Mouse (Mus musculus) limb, embryonic 15.5 days (tissue): ENCODE results near the gene Mtmr3. TPM values are rescaled to one million over a fixed set of nuclear protein-coding genes. Genes with fewer than 3 reads are reported as not detected.

ENCODE experiments used
- ATAC-seq: fragments of 200-750 bp; cut with Nextera tagmentation; 2 replicates; pipeline ENCODE4 v1.8.0; 2017; ENCODE audit warnings: low read depth, moderate TSS enrichment; ENCODE audit not compliant: insufficient number of reproducible peaks, low FRiP score, low TSS enrichment
- H3K27ac ChIP-seq: fragments of 300-500 bp; sonication (generic); 2 replicates; pipeline ENCODE4 v1.5.1; 2015; ENCODE audit warnings: moderate library complexity, mild to moderate bottlenecking, inconsistent platforms
- H3K27me3 ChIP-seq: fragments of 300-500 bp; sonication (generic); 2 replicates; pipeline ENCODE4 v1.6.1; 2015; ENCODE audit warnings: inconsistent platforms
- H3K36me3 ChIP-seq: fragments of 300-500 bp; sonication (generic); 2 replicates; pipeline ENCODE4 v1.6.1; 2015; ENCODE audit warnings: inconsistent platforms
- H3K4me1 ChIP-seq: fragments of 300-500 bp; sonication (generic); 2 replicates; pipeline ENCODE4 v1.6.1; 2015; ENCODE audit warnings: inconsistent platforms
- H3K4me2 ChIP-seq: fragments of 300-500 bp; sonication (generic); 2 replicates; pipeline ENCODE4 v1.6.1; 2015; ENCODE audit warnings: mild to moderate bottlenecking, inconsistent platforms
- H3K4me3 ChIP-seq: fragments of 300-500 bp; sonication (generic); 2 replicates; pipeline ENCODE4 v1.5.1; 2015; ENCODE audit warnings: mild to moderate bottlenecking, inconsistent platforms
- H3K9ac ChIP-seq: fragments of 300-500 bp; sonication (generic); 2 replicates; pipeline ENCODE4 v1.6.1; 2015; ENCODE audit warnings: inconsistent platforms
- H3K9me3 ChIP-seq: fragments of 300-500 bp; sonication (generic); 2 replicates; pipeline ENCODE4 v1.6.1; 2016; ENCODE audit warnings: inconsistent platforms
- WGBS: fragments of 180-500 bp; shearing (Covaris S2); methylation state at CpG from one replicate; pipeline ENCODE4 v1.1.7; 2015; 5-methylcytosine and 5-hydroxymethylcytosine counted together
- polyA plus RNA-seq: library from polyadenylated mRNA; unstranded; fragments of >200 nt; fragmentation: Nextera tagmentation; extraction: Ambion mirVana; gene quantifications from 2 replicates; pipeline ENCODE4 v1.2.1, GENCODE M21; 2015

Mtmr3 gene
- 23.9 and 26.6 TPM in 2 replicates for polyA plus RNA-seq

- H3K4me2 ChIP-seq: peak within 1 kb of the TSS; percentile 45
- peak within 1 kb of the TSS; percentile 81 for H3K4me3 ChIP-seq
- H3K9me3 ChIP-seq: no peaks in the 10 kb centered on the region
- peak within 1 kb of the TSS; percentile 95 for H3K9ac ChIP-seq
- H3K4me1 ChIP-seq: peaks cover 5% of the 10 kb centered on the region
- no peaks in the 10 kb centered on the region for H3K36me3 ChIP-seq
- H3K27me3 ChIP-seq: no peaks in the 10 kb centered on the region
- WGBS: 3% methylated on average over 52 of the region's 53 CpGs
- H3K27ac ChIP-seq: peak within 1 kb of the TSS; percentile 97
- peak; percentile 90 for ATAC-seq
Measured at GRCm38 (mm10) chr11:4594608-4595500, at the start of gene Mtmr3. TSS of gene Mtmr3 (minus strand) at chr11:4594863.

- H3K9me3 ChIP-seq: no peaks in the 10 kb centered on the region
- 66% methylated on average over 5 of the region's 5 CpGs for WGBS
- no peaks in the 10 kb centered on the region for H3K27me3 ChIP-seq
- no peak overlapping the region for H3K9ac ChIP-seq
- H3K27ac ChIP-seq: no peak overlapping the region
- peaks cover 2% of the 10 kb centered on the region; the same call in 1 of the 2 replicates for H3K4me1 ChIP-seq
- H3K4me2 ChIP-seq: no peak overlapping the region
- no peak overlapping the region for H3K4me3 ChIP-seq
- H3K36me3 ChIP-seq: peaks cover 38% of the 10 kb centered on the region
- no peak for ATAC-seq
Measured at GRCm38 (mm10) chr11:4643722-4644121, 49.1 kb upstream of the Mtmr3 start.

- Histone ChIP-seq H3K36me3 (peaks cover 18% of the 10 kb centered on the region; the same call in 1 of the 2 replicates), H3K4me2 (no peak overlapping the region)
Measured at GRCm38 (mm10) chr11:4641185-4641584, 46.5 kb upstream of the Mtmr3 start.

GRCm38 (mm10) chr11:4638261-4638660 lies 43.6 kb upstream of the Mtmr3 start:
- no peaks in the 10 kb centered on the region for H3K27me3 ChIP-seq
- peaks cover 14% of the 10 kb centered on the region for H3K4me1 ChIP-seq
- H3K4me3 ChIP-seq: peak overlapping the region; percentile 90
- no peak for ATAC-seq
- WGBS: 17% methylated on average over 7 of the region's 7 CpGs
- no peak overlapping the region for H3K27ac ChIP-seq
- H3K9ac ChIP-seq: peak overlapping the region; percentile 55
- H3K4me2 ChIP-seq: peak overlapping the region; percentile 72
- H3K9me3 ChIP-seq: no peaks in the 10 kb centered on the region
- peaks cover 9% of the 10 kb centered on the region; the same call in 1 of the 2 replicates for H3K36me3 ChIP-seq

More at GRCm38 (mm10) chr11:4641185-4641584, 46.5 kb upstream of the Mtmr3 start:
- Histone ChIP-seq H3K4me3 (no peak overlapping the region), H3K27ac (no peak overlapping the region), H3K9me3 (no peaks in the 10 kb centered on the region), H3K4me1 (peaks cover 14% of the 10 kb centered on the region), H3K27me3 (no peaks in the 10 kb centered on the region), H3K9ac (no peak overlapping the region)
- ATAC-seq: no peak

- Histone ChIP-seq H3K27ac (peak within 1 kb of the TSS; percentile 83), H3K27me3 (no peaks in the 10 kb centered on the region), H3K4me2 (peak within 1 kb of the TSS; percentile 72), H3K9ac (peak within 1 kb of the TSS; percentile 55), H3K4me3 (peak within 1 kb of the TSS; percentile 90), H3K9me3 (no peaks in the 10 kb centered on the region), H3K4me1 (peaks cover 14% of the 10 kb centered on the region), H3K36me3 (peaks cover 9% of the 10 kb centered on the region; the same call in 1 of the 2 replicates)
- ATAC-seq: peak; percentile 83
- under 1% methylated on average over 35 of the region's 35 CpGs for WGBS
Measured at GRCm38 (mm10) chr11:4637534-4638234, 43.0 kb upstream of the Mtmr3 start, which contains the start of gene Ascc2. TSS of gene Ascc2 (plus strand) at chr11:4637747.

GRCm38 (mm10) chr11:4636782-4637342 lies 42.2 kb upstream of the Mtmr3 start:
- peak overlapping the region; percentile 72 for H3K4me2 ChIP-seq

GRCm38 (mm10) chr11:4634395-4634794 lies 39.7 kb upstream of the Mtmr3 start:
- H3K9ac ChIP-seq: no peak overlapping the region
- WGBS: 66% methylated on average over 5 of the region's 5 CpGs
- H3K27ac ChIP-seq: no peak overlapping the region
- H3K36me3 ChIP-seq: no peaks in the 10 kb centered on the region
- ATAC-seq: no peak
- no peak overlapping the region for H3K4me2 ChIP-seq
- no peak overlapping the region for H3K4me3 ChIP-seq
- H3K27me3 ChIP-seq: no peaks in the 10 kb centered on the region
- H3K4me1 ChIP-seq: peaks cover 14% of the 10 kb centered on the region
- no peaks in the 10 kb centered on the region for H3K9me3 ChIP-seq

More at GRCm38 (mm10) chr11:4636782-4637342, 42.2 kb upstream of the Mtmr3 start:
- Histone ChIP-seq H3K4me1 (peaks cover 14% of the 10 kb centered on the region), H3K9me3 (no peaks in the 10 kb centered on the region), H3K9ac (no peak overlapping the region), H3K36me3 (peaks cover 5% of the 10 kb centered on the region; the same call in 1 of the 2 replicates), H3K27ac (peak overlapping the region; percentile 83), H3K27me3 (no peaks in the 10 kb centered on the region), H3K4me3 (peak overlapping the region; percentile 90)
- 46% methylated on average over 5 of the region's 5 CpGs for WGBS
- no peak for ATAC-seq

- ATAC-seq: no peak
- Histone ChIP-seq H3K4me1 (peaks cover 10% of the 10 kb centered on the region), H3K27me3 (no peaks in the 10 kb centered on the region), H3K4me2 (no peak overlapping the region), H3K36me3 (no peaks in the 10 kb centered on the region), H3K27ac (no peak overlapping the region), H3K4me3 (no peak overlapping the region), H3K9me3 (no peaks in the 10 kb centered on the region), H3K9ac (no peak overlapping the region)
- WGBS: 34% methylated on average over 2 of the region's 2 CpGs
Measured at GRCm38 (mm10) chr11:4633420-4633819, 38.8 kb upstream of the Mtmr3 start.

GRCm38 (mm10) chr11:4629861-4630280 lies 35.2 kb upstream of the Mtmr3 start:
- Histone ChIP-seq H3K4me2 (no peak overlapping the region), H3K9ac (no peak overlapping the region), H3K4me1 (no peaks in the 10 kb centered on the region; the same call in 1 of the 2 replicates), H3K36me3 (no peaks in the 10 kb centered on the region), H3K27ac (no peak overlapping the region), H3K9me3 (no peaks in the 10 kb centered on the region), H3K4me3 (no peak overlapping the region), H3K27me3 (no peaks in the 10 kb centered on the region)
- no peak for ATAC-seq
- WGBS: 24% methylated on average over 8 of the region's 8 CpGs

GRCm38 (mm10) chr11:4627636-4628035 lies 33.0 kb upstream of the Mtmr3 start:
- WGBS: 60% methylated on average over 7 of the region's 7 CpGs
- Histone ChIP-seq H3K36me3 (no peaks in the 10 kb centered on the region), H3K4me2 (no peak overlapping the region), H3K27me3 (no peaks in the 10 kb centered on the region), H3K4me1 (no peaks in the 10 kb centered on the region; the same call in 1 of the 2 replicates), H3K4me3 (no peak overlapping the region), H3K9ac (no peak overlapping the region), H3K9me3 (no peaks in the 10 kb centered on the region), H3K27ac (no peak overlapping the region)
- ATAC-seq: no peak

GRCm38 (mm10) chr11:4625931-4626330 lies 31.3 kb upstream of the Mtmr3 start:
- H3K4me3 ChIP-seq: no peak overlapping the region
- 78% methylated on average over 7 of the region's 7 CpGs for WGBS
- no peak overlapping the region for H3K9ac ChIP-seq
- H3K36me3 ChIP-seq: no peaks in the 10 kb centered on the region
- ATAC-seq: no peak
- H3K9me3 ChIP-seq: no peaks in the 10 kb centered on the region
- no peak overlapping the region for H3K27ac ChIP-seq
- H3K4me2 ChIP-seq: no peak overlapping the region
- H3K4me1 ChIP-seq: no peaks in the 10 kb centered on the region; the same call in 1 of the 2 replicates
- H3K27me3 ChIP-seq: no peaks in the 10 kb centered on the region
